Mouse (Mus musculus) G1E (cell line): ENCODE results near the gene Pacsin1.

Experiments
- CTCF ChIP-seq: IDR thresholded peaks from 2 replicates; pipeline ENCODE4 v1.5.1; 2012; ENCODE audit warnings: low read depth, low read length, inconsistent platforms, mixed read lengths
- GATA2 ChIP-seq: IDR thresholded peaks from 2 replicates; pipeline ENCODE4 v1.6.1; 2012; ENCODE audit warnings: low read depth, low read length, inconsistent platforms, borderline replicate concordance
- TAL1 ChIP-seq: conservative IDR thresholded peaks from 2 replicates; pipeline ENCODE4 v1.6.1; 2012; ENCODE audit warnings: low read depth, low read length, inconsistent platforms, mixed read lengths

GRCm38 (mm10) chr17:27725011-27725410, 69.7 kb downstream of the Pacsin1 start:
- TF ChIP-seq CTCF, result no peak
- no peak for TF ChIP-seq TAL1
- TF ChIP-seq GATA2, result no peak
